10 mouse cellular contexts compared by ENCODE assay signal in the genomic region with DNA sequence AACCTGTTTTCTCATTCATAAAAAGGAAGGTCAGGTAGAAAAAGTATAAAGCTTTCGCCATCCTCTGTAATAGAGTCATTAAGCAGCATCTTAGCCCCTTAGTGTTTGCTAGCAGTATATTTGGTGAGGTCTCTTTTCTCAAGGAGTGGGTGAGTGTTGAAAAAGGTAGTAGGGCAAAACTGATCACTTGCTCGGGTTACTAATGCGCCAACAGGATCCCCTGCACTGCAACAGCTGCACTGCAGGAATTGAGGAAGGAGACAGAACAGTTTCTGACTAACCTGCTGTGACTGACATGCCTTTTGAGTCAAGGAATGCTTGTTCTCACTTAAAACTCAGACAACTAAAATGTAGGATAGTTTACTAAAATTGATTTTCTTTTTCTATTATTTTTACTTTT. TPM values are rescaled to one million over a fixed set of nuclear protein-coding genes. Genes with fewer than 3 reads are reported as not detected.
DNase-seq lines count a peak whose midpoint lies in the region; ATAC-seq and TF ChIP-seq lines count a peak whose summit lies in the region.
"Had no signal": no experiment of that assay in that cellular context is flagged by ENCODE, and none has a peak within 500 bp of the region (broad histone marks: within the 10 kb centered on the region; RNA-seq: fewer than 3 reads in every experiment).

No protein-coding gene starts in this region.

- no peaks in the 10 kb centered on the region for H3K27me3 ChIP-seq in heart, embryonic 11.5 days (ENCODE audit: control insufficient read depth, insufficient read depth, low read length)
- H3K27me3 ChIP-seq in CH12.LX (replicated peaks), result no peaks in the 10 kb centered on the region
- no peaks in the 10 kb centered on the region for H3K27me3 ChIP-seq in hindbrain, embryonic 10.5 days (ENCODE audit: insufficient read depth, poor library complexity, severe bottlenecking)

- no peak for TF ChIP-seq RAD21 in CH12.LX (IDR thresholded peaks at IDR 0.05; ENCODE audit: low read depth, low read length)

- dilution Hi-C loops in CH12.LX (cut with MboI; ENCODE audit: extremely low pct_ligation_motif_present, extremely low pct_unique_long_range_greater_than_20kb, low sequenced_read_pairs), result no loop called here

- H3K4me3 ChIP-seq in heart, embryonic 11.5 days (ENCODE audit: low read depth, low read length), result peak overlapping the region; percentile 99
- H3K4me3 ChIP-seq in CH12.LX (replicated peaks in 1 of 3; ENCODE audit: low read depth in 2 of 3, low read length in 2 of 3, poor library complexity in 1 of 3), result peak overlapping the region; percentile 78 to 89 (median 84)
- H3K4me3 ChIP-seq in hindbrain, embryonic 10.5 days, result peak overlapping the region; percentile 95
- peak overlapping the region; percentile 77 for H3K4me3 ChIP-seq in macrophage (ENCODE audit: inconsistent target)

- DNase-seq in heart, adult 9 months (ENCODE audit: low spot score in 2 of 2), result no peak
- peak; percentile 41 for DNase-seq in CH12.LX (ENCODE audit: extremely low read depth)
- DNase-seq in hindbrain, embryonic 10.5 days (ENCODE audit: low spot score), result no peak
- no peak for DNase-seq in spleen, postnatal 4 days (ENCODE audit: low spot score in 2 of 2)
- DNase-seq in layer of hippocampus, postnatal 14 days (ENCODE audit: low spot score in 2 of 2), result no peak
- DNase-seq in cerebellum, adult 8-10 months, result no peak
- DNase-seq: lung, postnatal 10 days had no signal

- in situ Hi-C loops in CH12.LX (cut with MboI; ENCODE audit: low pct_ligation_motif_present, low pct_unique_long_range_greater_than_20kb, low sequenced_read_pairs), result no loop called here

- no peak for TF ChIP-seq CTCF in CH12.LX (conservative IDR thresholded peaks at IDR 0.05 in 1 of 2, IDR thresholded peaks at IDR 0.05 in 1 of 2; ENCODE audit: low read depth in 2 of 2, low read length in 2 of 2)

- H3K9me3 ChIP-seq in heart, embryonic 11.5 days (replicated peaks; ENCODE audit: control insufficient read depth, low read length), result no peaks in the 10 kb centered on the region
- no peaks in the 10 kb centered on the region for H3K9me3 ChIP-seq in CH12.LX (replicated peaks; ENCODE audit: low read length)
- no peaks in the 10 kb centered on the region for H3K9me3 ChIP-seq in hindbrain, embryonic 10.5 days

- H3K79me2 ChIP-seq in CH12.LX (replicated peaks; ENCODE audit: control insufficient read depth, extremely low read depth, insufficient read depth, poor library complexity, severe bottlenecking) (peaks cover 59% of the 10 kb centered on the region), macrophage (ENCODE audit: inconsistent target) (peaks cover 63% of the 10 kb centered on the region)

- H3K36me3 ChIP-seq in heart, embryonic 11.5 days (ENCODE audit: control insufficient read depth, insufficient read depth, low read length), result no peaks in the 10 kb centered on the region
- H3K36me3 ChIP-seq in CH12.LX (replicated peaks in 1 of 2; ENCODE audit: control insufficient read depth in 1 of 2, insufficient read depth in 1 of 2, low read length in 1 of 2), result peaks cover 0 to 28% of the 10 kb centered on the region in 2 experiments
- 0 out of 2 replicates have a peak, but pooled peaks cover 4% of the 10 kb centered on the region for H3K36me3 ChIP-seq in hindbrain, embryonic 10.5 days
- no peaks in the 10 kb centered on the region for H3K36me3 ChIP-seq in macrophage (ENCODE audit: inconsistent target)

- TF ChIP-seq EP300 in CH12.LX (IDR thresholded peaks at IDR 0.05; ENCODE audit: low read length), result no peak

- ATAC-seq in heart, embryonic 11.5 days (replicated peaks; ENCODE audit: insufficient number of reproducible peaks, low FRiP score, low TSS enrichment), result no peak

- peaks cover 40% of the 10 kb centered on the region for H3K4me1 ChIP-seq in heart, embryonic 11.5 days (ENCODE audit: control insufficient read depth, insufficient read depth, low read length)
- H3K4me1 ChIP-seq in CH12.LX (ENCODE audit: control insufficient read depth in 1 of 2, insufficient read depth in 2 of 2), result peaks cover 9 to 50% of the 10 kb centered on the region in 2 experiments
- H3K4me1 ChIP-seq in hindbrain, embryonic 10.5 days (replicated peaks), result peaks cover 49% of the 10 kb centered on the region

- 52% methylated on average over 3 of the region's 3 CpGs for WGBS in heart, embryonic 11.5 days (ENCODE audit: insufficient replicate concordance)
- 52% methylated on average over 3 of the region's 3 CpGs for WGBS in hindbrain, embryonic 10.5 days
- 13% methylated on average over 3 of the region's 3 CpGs for WGBS in macrophage (ENCODE audit: missing documents)

- H3K9ac ChIP-seq in heart, embryonic 11.5 days (ENCODE audit: low read depth, low read length), result peak overlapping the region; percentile 100
- H3K9ac ChIP-seq in CH12.LX (ENCODE audit: insufficient read depth, low read depth), result peak overlapping the region; percentile 99

- peak overlapping the region; percentile 96 for H3K4me2 ChIP-seq in heart, embryonic 11.5 days
- peak overlapping the region; percentile 93 for H3K4me2 ChIP-seq in CH12.LX (ENCODE audit: insufficient read depth, low read depth, poor library complexity, severe bottlenecking)

- no peak for TF ChIP-seq POLR2A in CH12.LX (IDR thresholded peaks at IDR 0.05; ENCODE audit: low read depth, low read length)

- H3K27ac ChIP-seq in heart, embryonic 11.5 days (ENCODE audit: low read depth, low read length), result no peak overlapping the region
- no peak overlapping the region for H3K27ac ChIP-seq in CH12.LX (ENCODE audit: insufficient read depth, low read depth)
- H3K27ac ChIP-seq in hindbrain, embryonic 10.5 days, result peak overlapping the region; percentile 100; the same call in 1 of the 2 replicates
- peak overlapping the region; percentile 74; the same call in 1 of the 2 replicates for H3K27ac ChIP-seq in macrophage

TF ChIP-seq in CH12.LX, 34 proteins besides CTCF, POLR2A, EP300 and RAD21:
- no peak for TF ChIP-seq KAT2A (IDR thresholded peaks at IDR 0.05; ENCODE audit: insufficient replicate concordance, low read length)
- TF ChIP-seq USF1 (IDR thresholded peaks at IDR 0.05; ENCODE audit: low read depth, low read length), result no peak
- TF ChIP-seq POLR2AphosphoS2 (IDR thresholded peaks at IDR 0.05; ENCODE audit: low read depth, low read length), result no peak

RNA-seq across cellular contexts. Expression of gene Srsf4, which starts 1.8 kb away (rescaled TPM):
- polyA plus RNA-seq in heart, embryonic 11.5 days (2014; fragmentation: Nextera tagmentation; extraction: Ambion mirVana), result 67.9 and 76.7 TPM in 2 replicates
- total RNA-seq in CH12.LX (2012; rRNA removed), result 47.2 and 54.4 TPM in 2 replicates
- 13.7 and 14.5 TPM in 2 replicates for total RNA-seq in CH12.LX (2014; rRNA removed)
- 101 and 105 TPM in 2 replicates for polyA plus RNA-seq in CH12.LX (2012; ENCODE audit: insufficient read length, low read depth)
- polyA plus RNA-seq in hindbrain, embryonic 10.5 days (2016; fragmentation: Nextera tagmentation; extraction: Ambion mirVana), result 139 and 141 TPM in 2 replicates
- total RNA-seq in macrophage (2018; cell fraction: chromatin; rRNA removed), result 100 to 1,000 TPM in 8 of 26 experiments, 10 to 100 TPM in 18; 65.0 to 125 (median 84.7) TPM
- total RNA-seq in macrophage (2018; cell fraction: cytosol; rRNA removed), result 10 to 100 TPM; 25.6 to 35.4 (median 30.3) TPM
- 100 to 1,000 TPM in 2 of 26 experiments, 10 to 100 TPM in 24; 55.5 to 144 (median 73.0) TPM for total RNA-seq in macrophage (2018; cell fraction: nucleus; rRNA removed)
- 30.6 to 39.6 TPM (median 32.8 TPM) in 3 replicates for polyA plus RNA-seq in macrophage (2018)
- total RNA-seq in layer of hippocampus, postnatal 14 days (2021), result 10 to 100 TPM; 68.6 to 70.3 TPM

RNA-seq across cellular contexts. Expression of gene Mecr, which starts 32.0 kb away (rescaled TPM):
- 35.9 and 39.3 TPM in 2 replicates for polyA plus RNA-seq in heart, embryonic 11.5 days (2014; fragmentation: Nextera tagmentation; extraction: Ambion mirVana)
- total RNA-seq in CH12.LX (2012; rRNA removed), result 42.8 and 43.0 TPM in 2 replicates
- 54.6 and 56.4 TPM in 2 replicates for total RNA-seq in CH12.LX (2014; rRNA removed)
- polyA plus RNA-seq in CH12.LX (2012; ENCODE audit: insufficient read length, low read depth), result 77.1 and 77.3 TPM in 2 replicates
- polyA plus RNA-seq in hindbrain, embryonic 10.5 days (2016; fragmentation: Nextera tagmentation; extraction: Ambion mirVana), result 47.0 and 58.6 TPM in 2 replicates
- total RNA-seq in macrophage (2018; cell fraction: chromatin; rRNA removed), result 100 to 1,000 TPM in 1 of 26 experiments, 10 to 100 TPM in 25; 36.8 to 104 (median 63.8) TPM
- total RNA-seq in macrophage (2018; cell fraction: cytosol; rRNA removed), result 10 to 100 TPM; 10.4 to 18.8 (median 14.9) TPM
- 10 to 100 TPM; 15.8 to 66.3 (median 31.2) TPM for total RNA-seq in macrophage (2018; cell fraction: nucleus; rRNA removed)
- polyA plus RNA-seq in macrophage (2018), result 15.9 to 28.8 TPM (median 17.5 TPM) in 3 replicates
- total RNA-seq in layer of hippocampus, postnatal 14 days (2021), result 10 to 100 TPM; 36.4 to 37.0 TPM

RNA-seq across cellular contexts. Expression of gene Ptpru, which starts 37.2 kb away (rescaled TPM):
- polyA plus RNA-seq in heart, embryonic 11.5 days (2014; fragmentation: Nextera tagmentation; extraction: Ambion mirVana), result 2.2 and 2.8 TPM in 2 replicates
- total RNA-seq in CH12.LX (2012; rRNA removed) (0.08 and 0.38 TPM in 2 replicates), CH12.LX (2014; rRNA removed) (not detected in 2 replicates)
- polyA plus RNA-seq in CH12.LX (2012; ENCODE audit: insufficient read length, low read depth) (not detected in 2 replicates), macrophage (2018) (0.08 to 0.11 TPM (median 0.10 TPM) in 3 replicates)
- 17.0 and 17.2 TPM in 2 replicates for polyA plus RNA-seq in hindbrain, embryonic 10.5 days (2016; fragmentation: Nextera tagmentation; extraction: Ambion mirVana)
- total RNA-seq in macrophage (2018; cell fraction: chromatin; rRNA removed), result 1 to 10 TPM in 10 of 26 experiments, under 1 TPM in 10, not detected in 6; 0.17 to 4.2 (median 1.0) TPM
- total RNA-seq in macrophage (2018; cell fraction: cytosol; rRNA removed), result under 1 TPM in 23 of 26 experiments, not detected in 3; 0.03 to 0.33 (median 0.06) TPM
- 1 to 10 TPM in 9 of 26 experiments, under 1 TPM in 12, not detected in 5; 0.06 to 5.3 (median 0.46) TPM for total RNA-seq in macrophage (2018; cell fraction: nucleus; rRNA removed)
- total RNA-seq in layer of hippocampus, postnatal 14 days (2021), result 10 to 100 TPM; 66.8 to 82.5 TPM

RNA-seq across cellular contexts. Expression of gene Tmem200b, which starts 46.3 kb away (rescaled TPM):
- 3.3 and 4.1 TPM in 2 replicates for polyA plus RNA-seq in heart, embryonic 11.5 days (2014; fragmentation: Nextera tagmentation; extraction: Ambion mirVana)
- total RNA-seq in CH12.LX (2012; rRNA removed), result not detected in 2 replicates
- not detected in 2 replicates for total RNA-seq in CH12.LX (2014; rRNA removed)
- not detected in 2 replicates for polyA plus RNA-seq in CH12.LX (2012; ENCODE audit: insufficient read length, low read depth)
- 0.73 and 1.1 TPM in 2 replicates for polyA plus RNA-seq in hindbrain, embryonic 10.5 days (2016; fragmentation: Nextera tagmentation; extraction: Ambion mirVana)
- total RNA-seq in macrophage (2018; cell fraction: chromatin; rRNA removed), result 10 to 100 TPM in 10 of 26 experiments, 1 to 10 TPM in 7, not detected in 9; 1.6 to 36.8 (median 13.7) TPM
- total RNA-seq in macrophage (2018; cell fraction: cytosol; rRNA removed), result 10 to 100 TPM in 5 of 26 experiments, 1 to 10 TPM in 7, under 1 TPM in 8, not detected in 6; 0.09 to 26.3 (median 2.2) TPM
- total RNA-seq in macrophage (2018; cell fraction: nucleus; rRNA removed), result 10 to 100 TPM in 11 of 26 experiments, 1 to 10 TPM in 8, under 1 TPM in 1, not detected in 6; 0.80 to 55.7 (median 13.0) TPM
- not detected in 3 replicates for polyA plus RNA-seq in macrophage (2018)
- total RNA-seq in layer of hippocampus, postnatal 14 days (2021), result 1 to 10 TPM; 2.2 to 2.3 TPM
- total RNA-seq: common myeloid progenitor, adult 5-6 weeks had no signal

Comparison
In these comparisons a context has a peak if more than half of its experiments do, and no peak if none do; other contexts are left out.
1. H3K27ac ChIP-seq: peak in hindbrain, embryonic 10.5 days (single experiment) and macrophage (single experiment); none in heart, embryonic 11.5 days (single experiment) and CH12.LX (single experiment).
2. Peak in every context shown above with its lines, with median percentiles within 50 percentile points of each other: H3K4me3 ChIP-seq.